Mouse (Mus musculus) liver, embryonic 14.5 days (tissue): ENCODE data around the gene Fxyd3.

Experiments
- CTCF ChIP-seq: IDR thresholded peaks from 2 replicates; pipeline ENCODE4 v1.5.1; 2016; ENCODE audit warnings: antibody characterized with exemption, low read depth, control low read depth
- EP300 ChIP-seq: IDR thresholded peaks from 2 replicates; pipeline ENCODE4 v1.6.1; 2016; ENCODE audit warnings: antibody characterized with exemption, low read depth

- TF ChIP-seq EP300 (no peak), CTCF (no peak)
These were observed 34.7 kb downstream of the Fxyd3 start for GRCm38 (mm10) chr7:31041662-31042315.
